Mouse (Mus musculus) lung, adult 2 months (tissue): ENCODE data around the gene Aak1.

Source experiments
- CTCF ChIP-seq: fragments of 200-500 bp; IDR thresholded peaks from 2 replicates; pipeline ENCODE4 v1.5.1; 2011; ENCODE audit warnings: mild to moderate bottlenecking, low read length, control low read depth; ENCODE audit not compliant: insufficient read depth
- POLR2A ChIP-seq: fragments of 200-500 bp; IDR thresholded peaks from 2 replicates; pipeline ENCODE4 v1.6.1; 2011; ENCODE audit warnings: low read depth, mild to moderate bottlenecking, control low read depth, low read length, borderline replicate concordance; ENCODE audit errors: extremely low read depth

DNA sequence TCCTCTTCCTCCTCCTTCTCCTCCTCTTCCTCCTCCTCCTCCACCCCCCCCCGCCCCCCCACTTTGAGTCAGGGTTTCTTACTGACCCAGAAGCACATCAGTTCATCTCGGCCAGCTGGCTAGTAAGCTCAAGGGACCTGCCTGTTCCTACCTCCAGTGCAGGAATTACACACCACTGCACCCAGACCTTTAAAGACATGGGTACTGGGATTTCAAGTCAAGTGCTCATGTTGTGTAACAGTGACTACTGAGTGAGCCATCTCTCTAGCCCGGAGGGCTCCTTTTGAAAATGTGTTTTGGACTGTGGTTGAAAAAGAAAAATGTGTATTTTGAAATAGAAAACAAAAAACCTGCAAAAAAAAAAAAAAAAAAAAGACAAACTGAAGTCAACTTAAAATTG is 50.6 kb downstream of the Aak1 start:
- TF ChIP-seq CTCF (no peak), POLR2A (no peak)
